Mouse (Mus musculus) neural tube, embryonic 15.5 days (tissue): ENCODE results near the gene Entpd1. TPM values are rescaled to one million over a fixed set of nuclear protein-coding genes. Genes with fewer than 3 reads are reported as not detected.

Experiments
- ATAC-seq: fragments of 200-750 bp; cut with Nextera tagmentation; 2 replicates; pipeline ENCODE4 v1.8.0; 2017; ENCODE audit warnings: mild to moderate bottlenecking, moderate TSS enrichment, moderate library complexity; ENCODE audit not compliant: low FRiP score
- H3K27ac ChIP-seq: fragments of 300-500 bp; sonication (generic); replicated peaks from 2 replicates; pipeline ENCODE4 v1.5.1; 2015; ENCODE audit warnings: mild to moderate bottlenecking, inconsistent platforms
- H3K27me3 ChIP-seq: fragments of 300-500 bp; sonication (generic); replicated peaks from 2 replicates; pipeline ENCODE4 v1.6.1; 2015; ENCODE audit warnings: inconsistent platforms
- H3K36me3 ChIP-seq: fragments of 300-500 bp; sonication (generic); 2 replicates; pipeline ENCODE4 v1.6.1; 2015; ENCODE audit warnings: inconsistent platforms
- H3K4me1 ChIP-seq: fragments of 300-500 bp; sonication (generic); 2 replicates; pipeline ENCODE4 v1.6.1; 2015; ENCODE audit warnings: inconsistent platforms
- H3K4me2 ChIP-seq: fragments of 300-500 bp; sonication (generic); 2 replicates; pipeline ENCODE4 v1.6.1; 2015; ENCODE audit warnings: inconsistent platforms, mild to moderate bottlenecking, moderate library complexity
- H3K4me3 ChIP-seq: fragments of 300-500 bp; sonication (generic); replicated peaks from 2 replicates; pipeline ENCODE4 v1.5.1; 2015; ENCODE audit warnings: mild to moderate bottlenecking, inconsistent platforms
- H3K9ac ChIP-seq: fragments of 300-500 bp; sonication (generic); replicated peaks from 2 replicates; pipeline ENCODE4 v1.6.1; 2015; ENCODE audit warnings: mild to moderate bottlenecking, inconsistent platforms
- H3K9me3 ChIP-seq: fragments of 300-500 bp; sonication (generic); replicated peaks from 2 replicates; pipeline ENCODE4 v1.6.1; 2016; ENCODE audit warnings: inconsistent platforms
- WGBS: fragments of 180-500 bp; shearing (Covaris S2); methylation state at CpG from one replicate; pipeline ENCODE4 v1.1.7; 2015; ENCODE audit warnings: mixed read lengths; 5-methylcytosine and 5-hydroxymethylcytosine counted together
- polyA plus RNA-seq: library from polyadenylated mRNA; unstranded; fragments of >200 nt; fragmentation: Nextera tagmentation; extraction: Ambion mirVana; gene quantifications from 2 replicates; pipeline ENCODE4 v1.2.1, GENCODE M21; 2015

Entpd1 gene
- polyA plus RNA-seq, 1 experiment from 2014 or later, result 7.0 TPM

GRCm38 (mm10) chr19:40630606-40631005 lies 18.4 kb downstream of the Entpd1 start:
- Histone ChIP-seq H3K36me3 (no peaks in the 10 kb centered on the region), H3K27me3 (no peaks in the 10 kb centered on the region), H3K9me3 (no peaks in the 10 kb centered on the region), H3K4me2 (no peak overlapping the region), H3K4me1 (no peaks in the 10 kb centered on the region), H3K9ac (no peak overlapping the region), H3K4me3 (no peak overlapping the region), H3K27ac (no peak overlapping the region)
- WGBS, result 80% methylated on average over 7 of the region's 7 CpGs
- no peak for ATAC-seq

GRCm38 (mm10) chr19:40632193-40632592 lies 20.0 kb downstream of the Entpd1 start:
- H3K4me2 ChIP-seq, result no peak overlapping the region
- H3K36me3 ChIP-seq, result no peaks in the 10 kb centered on the region
- H3K9ac ChIP-seq, result no peak overlapping the region
- no peak for ATAC-seq
- no peak overlapping the region for H3K27ac ChIP-seq
- WGBS, result 77% methylated on average over 3 of the region's 3 CpGs
- H3K4me3 ChIP-seq, result no peak overlapping the region
- no peaks in the 10 kb centered on the region for H3K4me1 ChIP-seq
- H3K27me3 ChIP-seq, result no peaks in the 10 kb centered on the region
- no peaks in the 10 kb centered on the region for H3K9me3 ChIP-seq

GRCm38 (mm10) chr19:40632668-40633067 lies 20.5 kb downstream of the Entpd1 start:
- H3K9me3 ChIP-seq, result no peaks in the 10 kb centered on the region
- no peaks in the 10 kb centered on the region for H3K4me1 ChIP-seq
- H3K9ac ChIP-seq, result no peak overlapping the region
- no peak overlapping the region for H3K4me3 ChIP-seq
- no peak overlapping the region for H3K27ac ChIP-seq
- WGBS, result 84% methylated on average over 5 of the region's 5 CpGs
- no peak for ATAC-seq
- H3K4me2 ChIP-seq, result no peak overlapping the region
- no peaks in the 10 kb centered on the region for H3K36me3 ChIP-seq
- H3K27me3 ChIP-seq, result no peaks in the 10 kb centered on the region

- 80% methylated on average over 1 of the region's 1 CpGs for WGBS
- Histone ChIP-seq H3K36me3 (no peaks in the 10 kb centered on the region), H3K9ac (no peak overlapping the region), H3K4me3 (no peak overlapping the region), H3K9me3 (no peaks in the 10 kb centered on the region), H3K27me3 (no peaks in the 10 kb centered on the region), H3K4me1 (no peaks in the 10 kb centered on the region), H3K4me2 (no peak overlapping the region), H3K27ac (no peak overlapping the region)
- no peak for ATAC-seq
These were observed 21.0 kb downstream of the Entpd1 start for GRCm38 (mm10) chr19:40633144-40633543.

GRCm38 (mm10) chr19:40637091-40637490 lies 24.9 kb downstream of the Entpd1 start:
- no peaks in the 10 kb centered on the region for H3K27me3 ChIP-seq
- no peak overlapping the region for H3K27ac ChIP-seq
- no peaks in the 10 kb centered on the region for H3K36me3 ChIP-seq
- H3K4me2 ChIP-seq, result no peak overlapping the region
- no peaks in the 10 kb centered on the region for H3K9me3 ChIP-seq
- H3K4me1 ChIP-seq, result no peaks in the 10 kb centered on the region
- no peak for ATAC-seq
- no peak overlapping the region for H3K4me3 ChIP-seq
- 72% methylated on average over 4 of the region's 4 CpGs for WGBS
- H3K9ac ChIP-seq, result no peak overlapping the region

DNA sequence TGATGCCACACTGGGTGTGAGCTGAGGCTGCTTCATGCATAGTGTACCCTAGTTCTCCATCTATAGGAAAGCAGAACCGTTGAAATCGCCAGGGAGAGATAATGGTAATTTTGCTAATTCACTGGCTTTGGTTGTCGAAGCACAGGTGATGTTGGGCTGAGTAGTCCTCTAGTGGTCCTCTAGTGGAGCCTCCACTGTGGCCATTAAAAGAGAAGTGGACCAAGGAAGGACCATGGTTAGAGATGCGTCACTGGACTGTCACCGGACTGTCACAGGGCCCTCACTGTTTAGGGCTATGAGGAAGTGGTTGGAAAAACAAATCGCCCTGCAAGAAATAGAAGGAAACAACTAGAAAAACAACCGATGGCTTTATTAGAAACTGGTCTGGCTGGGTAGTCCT lies 25.4 kb downstream of the Entpd1 start:
- Histone ChIP-seq H3K4me1 (no peaks in the 10 kb centered on the region), H3K27ac (no peak overlapping the region)

GRCm38 (mm10) chr19:40638582-40638981 lies 26.4 kb downstream of the Entpd1 start:
- Histone ChIP-seq H3K9ac (no peak overlapping the region), H3K27me3 (no peaks in the 10 kb centered on the region), H3K36me3 (no peaks in the 10 kb centered on the region), H3K27ac (no peak overlapping the region), H3K4me1 (no peaks in the 10 kb centered on the region), H3K9me3 (no peaks in the 10 kb centered on the region), H3K4me2 (no peak overlapping the region), H3K4me3 (no peak overlapping the region)
- ATAC-seq, result no peak
- 94% methylated on average over 5 of the region's 5 CpGs for WGBS

More for the DNA sequence above, 25.4 kb downstream of the Entpd1 start:
- no peak for ATAC-seq
- 90% methylated on average over 7 of the region's 7 CpGs for WGBS
- Histone ChIP-seq H3K4me2 (no peak overlapping the region), H3K9ac (no peak overlapping the region), H3K4me3 (no peak overlapping the region), H3K27me3 (no peaks in the 10 kb centered on the region), H3K9me3 (no peaks in the 10 kb centered on the region), H3K36me3 (no peaks in the 10 kb centered on the region)

DNA sequence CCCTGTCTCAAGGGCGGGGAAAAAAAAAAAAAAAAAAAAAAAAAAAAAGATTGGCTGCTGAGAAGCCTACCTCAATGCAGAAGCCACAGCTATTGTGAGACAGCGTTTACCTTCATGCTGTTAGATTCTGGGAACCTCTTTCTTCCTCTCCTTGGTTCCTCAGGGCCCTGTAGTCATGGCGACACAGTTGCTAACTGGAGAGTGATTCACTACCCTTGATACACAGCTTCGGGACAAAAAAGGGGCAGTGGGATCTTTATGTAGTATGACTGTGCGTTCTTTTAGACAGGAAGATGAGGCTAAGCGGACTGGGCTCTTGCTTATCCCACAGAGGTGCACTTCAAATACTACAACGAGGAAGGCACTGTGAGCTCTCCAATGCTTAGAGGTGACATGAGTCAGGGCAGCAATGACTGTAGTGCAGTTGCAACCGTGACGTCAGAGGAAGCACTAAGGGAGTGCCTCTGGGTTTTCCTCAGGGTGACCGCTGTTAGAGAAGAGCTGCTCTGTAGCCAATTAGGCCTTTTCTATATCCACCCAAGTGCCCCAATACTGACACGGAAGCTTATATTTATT lies 27.7 kb downstream of the Entpd1 start:
- no peaks in the 10 kb centered on the region for H3K4me1 ChIP-seq
- H3K4me2 ChIP-seq, result no peak overlapping the region
- H3K9ac ChIP-seq, result no peak overlapping the region
- H3K4me3 ChIP-seq, result no peak overlapping the region
- H3K27ac ChIP-seq, result no peak overlapping the region
- WGBS, result 65% methylated on average over 11 of the region's 11 CpGs
- H3K9me3 ChIP-seq, result no peaks in the 10 kb centered on the region
- ATAC-seq, result no peak
- no peaks in the 10 kb centered on the region for H3K27me3 ChIP-seq
- H3K36me3 ChIP-seq, result no peaks in the 10 kb centered on the region

GRCm38 (mm10) chr19:40640799-40641198 lies 28.6 kb downstream of the Entpd1 start:
- H3K36me3 ChIP-seq, result no peaks in the 10 kb centered on the region
- no peak overlapping the region for H3K4me3 ChIP-seq
- H3K27ac ChIP-seq, result no peak overlapping the region
- H3K27me3 ChIP-seq, result no peaks in the 10 kb centered on the region
- WGBS, result 93% methylated on average over 2 of the region's 2 CpGs
- no peak for ATAC-seq
- no peak overlapping the region for H3K4me2 ChIP-seq
- H3K9ac ChIP-seq, result no peak overlapping the region
- no peaks in the 10 kb centered on the region for H3K9me3 ChIP-seq
- H3K4me1 ChIP-seq, result no peaks in the 10 kb centered on the region

DNA sequence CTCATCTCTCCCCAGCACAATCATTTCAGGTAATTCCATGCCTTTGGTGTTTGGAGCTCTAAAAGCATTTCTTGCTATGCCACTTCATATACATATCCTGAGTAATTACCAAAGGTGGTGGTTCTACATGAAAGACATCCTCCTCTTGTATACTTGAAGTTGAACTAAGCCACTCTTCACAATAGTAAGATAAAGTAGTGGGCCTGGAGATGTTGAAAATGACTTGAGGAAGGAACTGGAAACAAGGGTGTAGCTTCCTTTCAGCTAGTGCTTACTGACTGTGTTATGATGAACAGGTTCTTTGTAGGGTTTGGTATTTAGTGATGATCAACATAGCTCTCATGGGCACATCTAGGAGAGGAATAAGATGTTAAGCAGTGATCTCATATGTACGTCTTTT lies 31.7 kb downstream of the Entpd1 start:
- no peak overlapping the region for H3K9ac ChIP-seq
- no peaks in the 10 kb centered on the region for H3K4me1 ChIP-seq
- WGBS, result 95% methylated on average over 1 of the region's 1 CpGs
- no peak for ATAC-seq
- no peak overlapping the region for H3K4me3 ChIP-seq
- no peaks in the 10 kb centered on the region for H3K9me3 ChIP-seq
- no peaks in the 10 kb centered on the region for H3K27me3 ChIP-seq
- H3K27ac ChIP-seq, result no peak overlapping the region
- H3K36me3 ChIP-seq, result no peaks in the 10 kb centered on the region
- H3K4me2 ChIP-seq, result no peak overlapping the region

DNA sequence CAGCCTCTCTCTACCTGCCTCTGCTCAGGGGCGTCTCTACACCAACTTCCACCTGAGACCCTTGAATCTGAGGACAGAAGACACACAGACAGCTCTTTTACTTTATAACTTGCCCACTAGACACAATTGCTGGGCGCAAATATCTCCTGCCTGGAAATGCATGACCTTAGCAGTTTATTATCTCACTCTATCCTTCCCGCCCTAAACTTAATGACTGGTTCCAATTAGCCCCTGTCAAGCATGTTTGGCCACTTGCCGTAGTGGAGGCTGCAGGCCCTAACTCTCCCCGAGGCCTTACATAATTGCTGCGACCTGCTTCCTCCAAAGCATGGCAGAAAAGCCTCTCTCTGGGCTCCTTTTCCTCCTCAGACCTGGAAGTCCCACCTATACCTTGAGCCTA lies 34.2 kb downstream of the Entpd1 start:
- Histone ChIP-seq H3K27me3 (no peaks in the 10 kb centered on the region), H3K9me3 (no peaks in the 10 kb centered on the region), H3K4me1 (peaks cover 3% of the 10 kb centered on the region; the same call in 1 of the 2 replicates), H3K4me2 (no peak overlapping the region), H3K27ac (no peak overlapping the region), H3K9ac (no peak overlapping the region), H3K4me3 (no peak overlapping the region), H3K36me3 (no peaks in the 10 kb centered on the region)
- no peak for ATAC-seq
- 47% methylated on average over 6 of the region's 6 CpGs for WGBS

DNA sequence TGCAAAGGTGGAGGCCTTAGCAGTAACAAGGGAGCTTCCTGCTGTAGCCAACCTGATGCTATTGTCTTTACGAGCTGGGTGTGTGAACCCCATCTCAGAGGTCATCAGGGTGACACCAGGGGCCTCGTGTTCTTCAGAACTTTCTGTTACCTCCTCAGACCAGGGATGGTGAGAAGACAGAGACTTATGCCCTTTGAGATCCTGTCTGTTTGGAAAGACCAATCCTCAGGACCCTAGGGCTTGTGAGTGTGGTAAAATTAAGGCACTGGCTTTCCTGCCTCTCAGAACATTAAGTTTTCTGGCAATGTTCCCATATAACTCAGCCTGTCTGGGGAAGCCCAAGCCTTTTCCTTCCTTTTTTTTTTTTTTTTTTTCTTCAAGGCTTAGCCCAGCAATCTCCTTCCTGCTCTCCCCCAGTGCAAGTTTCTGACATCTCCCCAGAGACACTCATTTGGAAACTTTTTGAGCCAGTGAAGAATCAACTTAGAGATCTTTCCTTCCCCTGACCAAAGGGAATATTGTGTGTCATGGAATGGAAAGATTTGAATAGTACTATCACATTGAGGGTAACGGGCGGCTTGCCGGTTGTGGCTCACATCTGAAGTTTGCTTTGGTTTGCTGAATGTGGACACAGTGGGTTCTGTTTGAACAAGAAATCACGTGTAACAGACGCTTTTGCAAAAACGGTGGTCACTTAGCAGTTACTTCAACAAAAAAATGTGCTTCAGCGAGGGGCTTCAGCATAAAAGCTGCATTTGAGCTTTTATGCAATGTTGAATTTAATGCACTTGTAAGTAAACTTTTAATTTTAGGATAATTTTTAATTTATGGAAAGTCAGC lies 35.4 kb downstream of the Entpd1 start:
- 70% methylated on average over 9 of the region's 9 CpGs for WGBS
- no peak for ATAC-seq
- H3K9ac ChIP-seq, result no peak overlapping the region
- no peaks in the 10 kb centered on the region for H3K36me3 ChIP-seq
- no peaks in the 10 kb centered on the region for H3K27me3 ChIP-seq
- H3K9me3 ChIP-seq, result no peaks in the 10 kb centered on the region
- H3K4me2 ChIP-seq, result no peak overlapping the region
- H3K27ac ChIP-seq, result no peak overlapping the region
- peaks cover 3% of the 10 kb centered on the region; the same call in 1 of the 2 replicates for H3K4me1 ChIP-seq
- no peak overlapping the region for H3K4me3 ChIP-seq
